Comparison of ENCODE assay signal across 21 mouse cellular contexts in genomic region chr11:81671724-81672123, GRCm38 (mm10).
DNase-seq lines count a peak whose midpoint lies in the region; ATAC-seq and TF ChIP-seq lines count a peak whose summit lies in the region.
"Had no signal": no experiment of that assay in that cellular context is flagged by ENCODE, and none has a peak within 500 bp of the region (broad histone marks: within the 10 kb centered on the region; RNA-seq: fewer than 3 reads in every experiment).

No protein-coding gene starts in this region.

- intact Hi-C loops in left cerebral cortex, adult 2 months (cut with DNase I): loop anchor here (2.0 to 5.0 kb wide), 2 partner anchors 131 to 297 kb away; partner anchors contain the start of gene Asic2

- no peak overlapping the region for H3K27ac ChIP-seq in left cerebral cortex, adult 2 months
- H3K27ac ChIP-seq: embryonic facial prominence, embryonic 12.5 days; forebrain, embryonic 13.5 days; heart, embryonic 10.5 days; hindbrain, embryonic 12.5 days; liver, embryonic 14.5 days; midbrain, embryonic 13.5 days; neural tube, embryonic 15.5 days had no signal

- no peak overlapping the region for H3K4me3 ChIP-seq in left cerebral cortex, adult 2 months
- H3K4me3 ChIP-seq: embryonic facial prominence, embryonic 12.5 days; erythroblast, embryonic 14.5 days; forebrain, embryonic 13.5 days; heart, embryonic 10.5 days; hindbrain, embryonic 12.5 days; midbrain, embryonic 13.5 days; neural tube, embryonic 15.5 days had no signal

- no peak for ATAC-seq in megakaryocyte progenitor cell, adult 5-6 weeks (replicated peaks; ENCODE audit: poor library complexity)
- ATAC-seq: forebrain, embryonic 13.5 days; inflammation-experienced regulatory T-cells, adult 6 months; midbrain, embryonic 13.5 days had no signal

- peak; percentile 37 for TF ChIP-seq CTCF in left cerebral cortex, adult 2 months (IDR thresholded peaks at IDR 0.05)

- peak; percentile 14 for DNase-seq in embryo, embryonic 10 days (ENCODE audit: low spot score)
- DNase-seq in embryo, embryonic 9.5 days (ENCODE audit: extremely low spot score): no peak
- no peak for DNase-seq in left cerebral cortex, adult 2 months (ENCODE audit: extremely low spot score in 1 of 2, low spot score in 2 of 2)
- no peak for DNase-seq in left cerebral cortex, adult 9 months (ENCODE audit: low spot score in 2 of 2)
- DNase-seq in A20 (ENCODE audit: low read depth, low spot score) (peak; percentile 10), R1 (ENCODE audit: low read depth, low spot score) (peak; percentile 8)
- no peak for DNase-seq in urinary bladder, postnatal 14 days (ENCODE audit: low spot score)
- DNase-seq: adrenal gland, postnatal 14 days; cerebellum, adult 2 months; gastrocnemius, postnatal 25 days; kidney, adult 9 months had no signal

Comparison
In these comparisons a context has a peak if more than half of its experiments do, and no peak if none do; other contexts are left out.
1. DNase-seq: peak in embryo, embryonic 10 days (single experiment), A20 (single experiment) and R1 (single experiment); none in embryo, embryonic 9.5 days (single experiment), left cerebral cortex, adult 2 months (0 of 2), left cerebral cortex, adult 9 months (0 of 2) and urinary bladder, postnatal 14 days (single experiment).